Mouse (Mus musculus) hindbrain, embryonic 10.5 days (tissue): ENCODE results near the gene Glud1. TPM values are rescaled to one million over a fixed set of nuclear protein-coding genes. Genes with fewer than 3 reads are reported as not detected.
"Not testable (repeated sequence)": the region's sequence is repeated elsewhere in the genome, so short reads cannot be mapped to it uniquely, and the experiment has no call there.

ENCODE experiments used
- DNase-seq: peaks from one replicate; pipeline ENCODE4 v3.0.0-alpha.2; 2017; ENCODE audit warnings: low spot score
- H3K27ac ChIP-seq: fragments of 300-500 bp; sonication (generic); 2 replicates; pipeline ENCODE4 v1.5.1; 2016; ENCODE audit warnings: mild to moderate bottlenecking, moderate library complexity
- H3K27me3 ChIP-seq: fragments of 300-500 bp; sonication (generic); 2 replicates; pipeline ENCODE4 v1.6.1; 2016; ENCODE audit warnings: mild to moderate bottlenecking; ENCODE audit not compliant: poor library complexity, insufficient read depth, severe bottlenecking
- H3K36me3 ChIP-seq: fragments of 300-500 bp; sonication (generic); 2 replicates; pipeline ENCODE4 v1.6.1; 2016; ENCODE audit warnings: mild to moderate bottlenecking, moderate library complexity
- H3K4me1 ChIP-seq: fragments of 300-500 bp; sonication (generic); replicated peaks from 2 replicates; pipeline ENCODE4 v1.6.1; 2016; ENCODE audit warnings: mild to moderate bottlenecking
- H3K4me3 ChIP-seq: fragments of 300-500 bp; sonication (generic); 2 replicates; pipeline ENCODE4 v1.5.1; 2016; ENCODE audit warnings: mild to moderate bottlenecking, moderate library complexity
- H3K9me3 ChIP-seq: fragments of 300-500 bp; sonication (generic); 2 replicates; pipeline ENCODE4 v1.6.1; 2016; ENCODE audit warnings: mild to moderate bottlenecking, moderate library complexity
- WGBS: fragments of 180-500 bp; shearing (Covaris S2); methylation state at CpG from one replicate; pipeline ENCODE4 v1.1.7; 2016; 5-methylcytosine and 5-hydroxymethylcytosine counted together
- polyA plus RNA-seq: library from polyadenylated mRNA; unstranded; fragments of >200 nt; fragmentation: Nextera tagmentation; extraction: Ambion mirVana; gene quantifications from 2 replicates; pipeline ENCODE4 v1.2.1, GENCODE M21; 2016

The Glud1 gene
- polyA plus RNA-seq, 1 experiment from 2014 or later: 82.0 TPM

GRCm38 (mm10) chr14:34362726-34363445, 52.4 kb downstream of the Glud1 start:
- Histone ChIP-seq H3K36me3 (no peaks in the 10 kb centered on the region), H3K27ac (peak overlapping the region; percentile 79; the same call in 1 of the 2 replicates), H3K9me3 (no peaks in the 10 kb centered on the region), H3K4me1 (peaks cover 12% of the 10 kb centered on the region), H3K27me3 (peaks cover 16% of the 10 kb centered on the region), H3K4me3 (peak overlapping the region; percentile 52)
- WGBS: 27% methylated on average over 18 of the region's 18 CpGs
- DNase-seq: peak; percentile 63

- Histone ChIP-seq H3K27ac (peak overlapping the region; percentile 79), H3K4me3 (peak overlapping the region; percentile 52), H3K27me3 (peaks cover 16% of the 10 kb centered on the region), H3K36me3 (no peaks in the 10 kb centered on the region), H3K4me1 (peaks cover 12% of the 10 kb centered on the region), H3K9me3 (no peaks in the 10 kb centered on the region)
- WGBS: 3% methylated on average over 32 of the region's 32 CpGs
- DNase-seq: peak; percentile 67
Measured at GRCm38 (mm10) chr14:34363490-34364253, 53.1 kb downstream of the Glud1 start.

GRCm38 (mm10) chr14:34364254-34365146, 54.0 kb downstream of the Glud1 start:
- WGBS: 78% methylated on average over 15 of the region's 15 CpGs
- DNase-seq, H3K36me3 ChIP-seq, H3K9me3 ChIP-seq: not testable (repeated sequence)
- peak overlapping the region; percentile 52 for H3K4me3 ChIP-seq
- H3K27ac ChIP-seq: peak overlapping the region; percentile 79
- H3K4me1 ChIP-seq: peaks cover 12% of the 10 kb centered on the region
- peaks cover 16% of the 10 kb centered on the region for H3K27me3 ChIP-seq

- Histone ChIP-seq H3K36me3 (no peaks in the 10 kb centered on the region), H3K4me3 (no peak overlapping the region), H3K27me3 (peaks cover 16% of the 10 kb centered on the region), H3K27ac (no peak overlapping the region), H3K4me1 (peaks cover 12% of the 10 kb centered on the region), H3K9me3 (no peaks in the 10 kb centered on the region)
- WGBS: 95% methylated on average over 2 of the region's 2 CpGs
- DNase-seq: no peak
Measured at GRCm38 (mm10) chr14:34365147-34365507, 54.6 kb downstream of the Glud1 start.

GRCm38 (mm10) chr14:34370203-34370602, 59.7 kb downstream of the Glud1 start:
- WGBS: 66% methylated on average over 3 of the region's 3 CpGs
- no peak for DNase-seq
- Histone ChIP-seq H3K9me3 (no peaks in the 10 kb centered on the region), H3K4me3 (no peak overlapping the region), H3K36me3 (no peaks in the 10 kb centered on the region), H3K27ac (no peak overlapping the region), H3K4me1 (peaks cover 16% of the 10 kb centered on the region), H3K27me3 (no peaks in the 10 kb centered on the region)

- 85% methylated on average over 3 of the region's 3 CpGs for WGBS
- Histone ChIP-seq H3K9me3 (no peaks in the 10 kb centered on the region), H3K27ac (no peak overlapping the region), H3K4me3 (no peak overlapping the region), H3K4me1 (peaks cover 23% of the 10 kb centered on the region), H3K36me3 (no peaks in the 10 kb centered on the region), H3K27me3 (no peaks in the 10 kb centered on the region)
- no peak for DNase-seq
Measured at GRCm38 (mm10) chr14:34370921-34371320, 60.4 kb downstream of the Glud1 start.

- Histone ChIP-seq H3K9me3 (no peaks in the 10 kb centered on the region), H3K27ac (no peak overlapping the region), H3K4me1 (peaks cover 28% of the 10 kb centered on the region), H3K27me3 (no peaks in the 10 kb centered on the region), H3K36me3 (no peaks in the 10 kb centered on the region), H3K4me3 (no peak overlapping the region)
- WGBS: 74% methylated on average over 2 of the region's 2 CpGs
- no peak for DNase-seq
Measured at GRCm38 (mm10) chr14:34371763-34372162, 61.2 kb downstream of the Glud1 start.

GRCm38 (mm10) chr14:34372646-34373045, 62.1 kb downstream of the Glud1 start:
- Histone ChIP-seq H3K4me3 (no peak overlapping the region), H3K9me3 (no peaks in the 10 kb centered on the region), H3K27me3 (no peaks in the 10 kb centered on the region), H3K36me3 (no peaks in the 10 kb centered on the region), H3K4me1 (peaks cover 36% of the 10 kb centered on the region), H3K27ac (no peak overlapping the region)
- WGBS: 85% methylated on average over 6 of the region's 6 CpGs
- peak; percentile 45 for DNase-seq

- Histone ChIP-seq H3K9me3 (no peaks in the 10 kb centered on the region), H3K27ac (peak overlapping the region; percentile 71), H3K27me3 (no peaks in the 10 kb centered on the region), H3K4me3 (0 out of 2 replicates have a peak overlapping the region, but pooled peaks have one; percentile 12), H3K4me1 (peaks cover 42% of the 10 kb centered on the region), H3K36me3 (no peaks in the 10 kb centered on the region)
- no peak for DNase-seq
- WGBS: 75% methylated on average over 6 of the region's 6 CpGs
Measured at GRCm38 (mm10) chr14:34373581-34373980, 63.1 kb downstream of the Glud1 start.

- no peaks in the 10 kb centered on the region for H3K9me3 ChIP-seq
- H3K4me3 ChIP-seq: peak within 1 kb of the TSS; percentile 28; the same call in 1 of the 2 replicates
- DNase-seq: no peak
- 67% methylated on average over 10 of the region's 10 CpGs for WGBS
- H3K36me3 ChIP-seq: no peaks in the 10 kb centered on the region
- peaks cover 50% of the 10 kb centered on the region for H3K4me1 ChIP-seq
- H3K27ac ChIP-seq: peak within 1 kb of the TSS; percentile 71
- H3K27me3 ChIP-seq: no peaks in the 10 kb centered on the region
Measured at GRCm38 (mm10) chr14:34374577-34374976, 64.0 kb downstream of the Glud1 start, which contains the start of gene Sncg. Gene Sncg, minus strand, starts transcription at chr14:34374789.

GRCm38 (mm10) chr14:34375415-34375904, 64.9 kb downstream of the Glud1 start, which contains the start of gene Mmrn2:
Gene Mmrn2, plus strand, starts transcription at chr14:34375465.
- Histone ChIP-seq H3K9me3 (no peaks in the 10 kb centered on the region), H3K36me3 (no peaks in the 10 kb centered on the region), H3K27me3 (no peaks in the 10 kb centered on the region), H3K4me3 (peak within 1 kb of the TSS; percentile 28), H3K27ac (peak within 1 kb of the TSS; percentile 71), H3K4me1 (peaks cover 50% of the 10 kb centered on the region)
- 83% methylated on average over 13 of the region's 13 CpGs for WGBS
- DNase-seq: no peak

GRCm38 (mm10) chr14:34375941-34376340, 65.4 kb downstream of the Glud1 start:
- peak overlapping the region; percentile 62 for H3K27ac ChIP-seq
- H3K4me3 ChIP-seq: peak overlapping the region; percentile 28; the same call in 1 of the 2 replicates
- H3K27me3 ChIP-seq: no peaks in the 10 kb centered on the region
- H3K9me3 ChIP-seq: no peaks in the 10 kb centered on the region
- DNase-seq: no peak
- no peaks in the 10 kb centered on the region for H3K36me3 ChIP-seq
- WGBS: 82% methylated on average over 5 of the region's 5 CpGs
- H3K4me1 ChIP-seq: peaks cover 50% of the 10 kb centered on the region
